Comparison of ENCODE assay signal across 18 mouse cellular contexts in the genomic region with DNA sequence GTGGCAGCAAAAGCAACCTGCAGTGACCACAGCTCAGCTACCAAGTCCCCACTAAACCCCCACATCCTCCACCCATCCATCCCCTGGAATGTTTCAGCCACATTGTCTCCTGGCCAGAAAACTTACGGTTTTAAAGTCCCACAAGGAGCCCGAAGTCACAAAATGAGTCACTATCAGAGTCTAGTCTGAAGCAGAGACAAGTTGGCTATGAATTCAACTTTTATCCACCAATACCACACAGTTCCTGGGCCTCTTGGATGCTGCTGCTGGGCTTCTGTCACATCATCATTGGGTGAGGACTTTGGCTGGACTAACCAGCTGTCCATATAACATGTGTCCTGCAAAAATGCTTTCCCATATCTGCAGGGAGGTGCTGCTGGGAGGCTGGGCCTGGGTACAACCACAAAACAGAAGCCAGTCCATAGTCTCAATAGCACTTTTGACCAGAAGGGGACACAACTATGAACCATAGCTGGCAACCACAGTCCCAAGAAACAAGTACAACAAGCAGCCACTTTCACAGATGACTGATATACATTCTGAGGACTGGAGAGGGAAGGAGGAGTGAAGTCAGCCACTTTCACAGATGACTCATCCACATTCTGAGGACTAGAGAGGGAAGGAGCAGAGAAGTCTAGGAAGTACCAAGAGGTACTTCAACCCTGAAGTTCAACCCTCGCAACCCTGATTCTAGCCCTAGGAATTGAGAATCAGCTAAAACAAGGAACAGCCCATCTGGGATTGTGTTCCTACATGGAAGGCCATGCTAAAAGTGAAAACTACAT. TPM values are rescaled to one million over a fixed set of nuclear protein-coding genes. Genes with fewer than 3 reads are reported as not detected.
DNase-seq lines count a peak whose midpoint lies in the region; ATAC-seq and TF ChIP-seq lines count a peak whose summit lies in the region.
"Had no signal": no experiment of that assay in that cellular context is flagged by ENCODE, and none has a peak within 500 bp of the region (broad histone marks: within the 10 kb centered on the region; RNA-seq: fewer than 3 reads in every experiment).

No protein-coding gene starts in this region.

- H3K27me3 ChIP-seq in lung, embryonic 14.5 days (ENCODE audit: insufficient read depth, low read length): no peaks in the 10 kb centered on the region
- H3K27me3 ChIP-seq: forebrain, embryonic 12.5 days; heart, embryonic 12.5 days; hindbrain, embryonic 12.5 days had no signal

- H3K4me3 ChIP-seq in left cerebral cortex, adult 2 months: no peak overlapping the region
- no peak overlapping the region for H3K4me3 ChIP-seq in lung, embryonic 14.5 days (ENCODE audit: low read depth, low read length)
- H3K4me3 ChIP-seq: forebrain, embryonic 12.5 days; heart, embryonic 12.5 days; hindbrain, embryonic 12.5 days; limb, embryonic 10.5 days had no signal

- H3K4me1 ChIP-seq in lung, embryonic 14.5 days (ENCODE audit: insufficient read depth): 0 out of 2 replicates have a peak, but pooled peaks cover 4% of the 10 kb centered on the region

- no peaks in the 10 kb centered on the region for H3K9me3 ChIP-seq in lung, embryonic 14.5 days (ENCODE audit: low read depth, low read length)
- H3K9me3 ChIP-seq: forebrain, embryonic 12.5 days; heart, embryonic 12.5 days; hindbrain, embryonic 12.5 days; limb, embryonic 10.5 days had no signal

- H3K9ac ChIP-seq in lung, embryonic 14.5 days: no peak overlapping the region
- H3K9ac ChIP-seq: forebrain, embryonic 12.5 days; heart, embryonic 12.5 days; hindbrain, embryonic 12.5 days; liver, postnatal 0 days had no signal

- no peak for TF ChIP-seq CTCF in left cerebral cortex, adult 2 months (IDR thresholded peaks at IDR 0.05)
- TF ChIP-seq CTCF in lung, embryonic 14.5 days (IDR thresholded peaks at IDR 0.05; ENCODE audit: low read depth): no peak

- intact Hi-C loops in left cerebral cortex, adult 2 months (cut with DNase I): no loop called here
- intact Hi-C loops in left cerebral cortex, postnatal 36 days (cut with DNase I): no loop called here

- WGBS in lung, embryonic 14.5 days: 71% methylated on average over 3 of the region's 3 CpGs

- DNase-seq in frontal cortex, postnatal 36 days (ENCODE audit: low spot score in 2 of 2): no peak
- no peak for DNase-seq in left cerebral cortex, adult 2 months (ENCODE audit: extremely low spot score in 1 of 2, low spot score in 2 of 2)
- DNase-seq in left cerebral cortex, postnatal 36 days (ENCODE audit: low spot score in 2 of 2): no peak
- DNase-seq in lung, embryonic 14.5 days: peak; percentile 41
- DNase-seq in lung, postnatal 36 days: peak; percentile 63
- DNase-seq in kidney, adult 8-10 months: no peak
- no peak for DNase-seq in ovary, postnatal 36 days (ENCODE audit: low spot score)
- DNase-seq: adrenal gland, adult 2 months; B cell, adult 2 months; gastrocnemius, postnatal 25 days; thymus, postnatal 14 days had no signal

- peaks cover 10% of the 10 kb centered on the region for H3K36me3 ChIP-seq in lung, embryonic 14.5 days (ENCODE audit: insufficient read depth)
- H3K36me3 ChIP-seq: heart, embryonic 12.5 days; hindbrain, embryonic 12.5 days had no signal

- no peak overlapping the region for H3K4me2 ChIP-seq in lung, embryonic 14.5 days
- H3K4me2 ChIP-seq: forebrain, embryonic 12.5 days; heart, embryonic 12.5 days; hindbrain, embryonic 12.5 days had no signal

- H3K27ac ChIP-seq in left cerebral cortex, adult 2 months: peak overlapping the region; percentile 7; the same call in 1 of the 2 replicates
- peak overlapping the region; percentile 27; the same call in 1 of the 2 replicates for H3K27ac ChIP-seq in lung, embryonic 14.5 days (ENCODE audit: low read depth)
- H3K27ac ChIP-seq: forebrain, embryonic 12.5 days; hindbrain, embryonic 12.5 days; limb, embryonic 10.5 days; stomach, postnatal 0 days had no signal

- peak; percentile 39; the same call in 1 of the 2 replicates for ATAC-seq in frontal cortex, adult (ENCODE audit: low TSS enrichment)
- ATAC-seq in lung, embryonic 14.5 days (ENCODE audit: insufficient read depth): peak; percentile 60; the same call in 1 of the 2 replicates
- ATAC-seq: liver, postnatal 0 days had no signal

RNA-seq across cellular contexts. Expression of gene Rnf144a, which starts 49.3 kb away (rescaled TPM):
- total RNA-seq in left cerebral cortex, adult 2 months (2021): 10 to 100 TPM; 26.8 to 34.2 TPM
- 10 to 100 TPM; 31.7 to 31.9 TPM for total RNA-seq in left cerebral cortex, postnatal 36 days (2021)
- 45.6 and 46.9 TPM in 2 replicates for polyA plus RNA-seq in lung, embryonic 14.5 days (2014; fragmentation: Nextera tagmentation; extraction: Ambion mirVana)

Comparison
In these comparisons a context has a peak if more than half of its experiments do, and no peak if none do; other contexts are left out.
1. DNase-seq: peak in lung, embryonic 14.5 days (single experiment) and lung, postnatal 36 days (single experiment); none in frontal cortex, postnatal 36 days (0 of 2), left cerebral cortex, adult 2 months (0 of 2), left cerebral cortex, postnatal 36 days (0 of 2), kidney, adult 8-10 months (0 of 2) and ovary, postnatal 36 days (single experiment).